Mouse (Mus musculus): ENCODE results near the gene Ywhah.

Gene Ywhah

GRCm38 (mm10) chr5:33052849-33053582 lies 34.4 kb downstream of the Ywhah start:
- peak; percentile 68 for DNase-seq

GRCm38 (mm10) chr5:33056126-33056765 lies 37.6 kb downstream of the Ywhah start:
- peak; percentile 77 for DNase-seq

- DNase-seq: no peak
These were observed 51.5 kb downstream of the Ywhah start for GRCm38 (mm10) chr5:33070071-33070470.

- peak; percentile 2 for DNase-seq
These were observed 58.0 kb downstream of the Ywhah start for GRCm38 (mm10) chr5:33076490-33077191.
